Mouse (Mus musculus) layer of hippocampus, adult 2 months (tissue): ENCODE data around the gene Emid1. TPM values are rescaled to one million over a fixed set of nuclear protein-coding genes. Genes with fewer than 3 reads are reported as not detected.
A peak's percentile ranks its signal among the peaks of the same experiment; 100 is the strongest.

Source experiments
- DNase-seq, 2 experiments: peaks; one replicate each; pipeline ENCODE4 v3.0.0; 2022; ENCODE audit warnings: low spot score in 2 of 2
- H3K27ac ChIP-seq: fragments of 200-600 bp; 2 replicates; pipeline ENCODE4 v1.8.1; 2022
- H3K4me3 ChIP-seq: fragments of 200-600 bp; 2 replicates; pipeline ENCODE4 v1.8.1; 2022; ENCODE audit warnings: mild to moderate bottlenecking
- CTCF ChIP-seq: fragments of 200-600 bp; conservative IDR thresholded peaks from 2 replicates; pipeline ENCODE4 v1.8.1; 2022; ENCODE audit warnings: antibody characterized with exemption, mild to moderate bottlenecking, moderate library complexity
- total RNA-seq, 2 experiments: library from RNA; stranded (reverse); gene quantifications; 2 replicates each; pipeline ENCODE4 v1.2.3; 2021

Gene Emid1
- total RNA-seq, 2 experiments from 2014 or later = 4.2 to 4.9 TPM

DNA sequence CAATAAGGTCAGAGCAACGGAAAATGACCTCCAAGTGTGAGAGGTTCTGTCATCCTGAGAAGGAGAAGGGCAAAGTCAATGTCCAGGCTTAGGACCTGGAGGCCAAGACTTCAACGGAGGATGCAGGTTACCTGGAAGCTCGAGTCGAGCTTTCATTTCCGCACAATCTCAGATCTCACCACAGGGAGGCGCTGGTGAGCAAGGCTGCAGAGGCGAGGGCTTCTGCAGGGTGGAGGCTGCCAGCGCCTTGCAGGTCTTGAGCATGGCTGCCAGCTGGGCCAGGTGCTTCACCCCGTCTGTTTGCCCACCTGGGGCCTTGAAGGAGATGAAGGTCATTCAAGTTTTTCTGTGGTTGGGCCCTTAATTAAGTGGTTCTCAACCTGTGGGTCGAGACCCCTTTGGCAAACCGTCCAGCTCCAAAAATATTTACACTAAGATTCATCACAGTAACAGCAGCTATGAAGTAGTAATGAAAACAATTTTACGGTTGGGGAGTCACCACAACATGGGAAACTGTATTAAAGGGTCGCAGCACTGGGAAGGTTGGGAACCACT lies 29.9 kb upstream of the Emid1 start:
- TF ChIP-seq CTCF = peak; percentile 99
- no peak overlapping the region for H3K4me3 ChIP-seq
- DNase-seq = peak; percentile 43 to 90

GRCm38 (mm10) chr11:5179391-5179790 lies 27.3 kb upstream of the Emid1 start:
- no peak for TF ChIP-seq CTCF
- DNase-seq = no peak
- Histone ChIP-seq H3K4me3 (no peak overlapping the region), H3K27ac (no peak overlapping the region)

More for the DNA sequence above, 29.9 kb upstream of the Emid1 start:
- no peak overlapping the region for H3K27ac ChIP-seq

DNA sequence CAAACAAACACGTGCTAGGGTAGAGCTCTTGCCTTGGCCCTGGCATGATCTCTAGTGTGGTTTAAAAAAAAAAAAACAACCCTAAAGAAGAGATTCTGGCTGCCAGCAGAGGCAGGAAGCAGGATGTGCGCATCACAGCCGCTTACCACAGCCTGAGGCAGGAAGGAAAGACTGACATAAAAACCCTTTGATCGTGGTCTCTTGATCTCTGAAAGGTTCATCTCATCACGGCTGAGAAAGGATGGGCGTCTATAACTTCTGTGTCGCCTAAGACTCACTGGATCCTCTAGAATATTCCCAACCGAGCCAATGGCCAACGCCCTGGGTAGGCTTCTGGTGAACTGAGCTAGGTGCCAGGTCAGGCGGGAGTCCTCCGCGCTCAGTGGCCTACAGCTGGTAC lies 25.1 kb upstream of the Emid1 start:
- no peak overlapping the region for H3K27ac ChIP-seq
- no peak for TF ChIP-seq CTCF
- H3K4me3 ChIP-seq = no peak overlapping the region
- no peak for DNase-seq

DNA sequence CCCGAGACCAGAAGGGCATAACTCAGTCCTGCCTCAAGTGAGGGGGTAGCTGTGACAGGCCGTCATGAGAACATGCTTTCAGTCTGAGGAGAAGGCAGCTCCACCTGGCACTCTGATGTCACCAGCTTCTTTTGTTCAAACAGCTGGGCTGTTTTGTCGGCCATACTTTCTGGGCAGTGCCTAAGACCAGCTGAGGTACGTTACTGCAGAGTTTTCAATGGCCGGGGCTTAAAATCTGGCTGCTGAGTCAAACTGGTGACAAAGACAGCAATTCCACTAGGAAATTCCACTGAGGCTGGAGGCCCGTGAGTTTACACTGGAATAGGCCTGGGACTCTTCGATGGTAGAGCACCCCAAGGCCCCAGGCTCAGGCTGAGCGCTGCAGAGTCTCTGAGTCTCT lies 24.6 kb upstream of the Emid1 start:
- DNase-seq = no peak
- no peak for TF ChIP-seq CTCF
- no peak overlapping the region for H3K4me3 ChIP-seq
- H3K27ac ChIP-seq = no peak overlapping the region

DNA sequence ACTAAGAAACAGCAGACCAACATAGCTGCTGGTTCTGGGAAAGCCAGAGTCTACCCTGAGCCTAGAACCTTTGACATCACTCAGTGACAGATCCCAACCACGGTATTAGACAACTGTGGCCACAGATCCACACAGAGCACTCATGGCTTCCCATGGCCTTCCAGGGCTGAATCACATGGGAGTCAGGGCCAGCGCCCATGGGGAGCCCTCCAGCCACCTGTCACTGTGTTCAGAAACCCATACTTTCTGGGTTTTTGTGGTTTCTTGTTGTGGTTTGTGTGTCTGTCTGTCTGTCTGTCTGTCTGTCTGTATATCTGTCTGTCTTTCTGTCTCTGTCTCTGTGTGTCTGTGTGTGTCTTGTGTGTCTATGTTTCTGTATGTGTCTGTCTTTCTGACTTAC lies 23.8 kb upstream of the Emid1 start:
- H3K27ac ChIP-seq = no peak overlapping the region
- TF ChIP-seq CTCF = no peak
- no peak for DNase-seq
- H3K4me3 ChIP-seq = no peak overlapping the region

GRCm38 (mm10) chr11:5175141-5175540 lies 23.1 kb upstream of the Emid1 start:
- no peak overlapping the region for H3K27ac ChIP-seq
- no peak for TF ChIP-seq CTCF
- no peak for DNase-seq

DNA sequence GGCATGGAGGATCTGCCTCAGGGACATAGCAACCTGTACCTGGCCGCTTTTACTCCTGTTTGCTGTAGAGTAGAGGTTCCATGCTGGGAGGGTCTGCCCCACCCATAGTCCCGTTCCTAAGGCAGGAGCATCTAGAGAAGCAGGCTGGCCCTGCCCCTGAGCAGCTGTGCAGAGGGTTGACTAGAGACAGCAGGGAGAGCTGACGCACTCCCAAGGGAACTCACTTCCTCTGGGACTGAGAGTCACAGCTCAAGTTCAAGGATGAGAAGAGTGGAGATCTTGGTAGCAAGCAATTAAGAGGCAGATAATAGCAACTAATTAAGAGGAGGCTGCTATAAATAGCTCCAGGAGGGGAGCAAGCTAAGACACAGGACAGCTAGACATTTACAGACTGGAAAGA lies 20.8 kb upstream of the Emid1 start:
- Histone ChIP-seq H3K27ac (no peak overlapping the region), H3K4me3 (no peak overlapping the region)
- DNase-seq = no peak
- no peak for TF ChIP-seq CTCF

More at GRCm38 (mm10) chr11:5175141-5175540, 23.1 kb upstream of the Emid1 start:
- no peak overlapping the region for H3K4me3 ChIP-seq

GRCm38 (mm10) chr11:5167311-5167710 lies 15.3 kb upstream of the Emid1 start:
- TF ChIP-seq CTCF = no peak
- DNase-seq = peak in 1 of 2 experiments; percentile 47
- no peak overlapping the region for H3K4me3 ChIP-seq
- H3K27ac ChIP-seq = peak overlapping the region; percentile 80

DNA sequence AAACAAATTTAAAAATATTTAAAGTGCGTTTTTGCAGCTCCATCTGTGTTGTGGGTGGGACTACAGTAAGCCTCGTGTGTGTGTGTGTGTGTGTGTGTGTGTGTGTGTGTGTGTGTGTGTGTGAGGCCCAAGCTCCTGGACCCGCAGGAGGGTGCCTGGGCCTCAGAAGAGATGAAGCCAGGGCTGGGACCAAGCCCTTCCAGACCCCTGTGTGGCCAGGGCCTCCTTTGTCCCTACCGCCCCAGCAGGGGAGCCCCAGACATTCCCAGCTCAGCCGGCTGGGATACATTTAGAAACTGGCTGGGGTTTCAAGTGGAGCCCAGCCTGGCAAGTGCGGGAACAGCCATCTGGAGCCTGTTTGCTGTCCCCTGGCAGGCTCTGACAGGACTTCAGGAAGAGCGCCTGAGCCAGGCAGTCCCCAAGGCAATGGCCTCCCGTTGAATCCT lies 13.4 kb upstream of the Emid1 start:
- peak overlapping the region; percentile 80 for H3K27ac ChIP-seq
- TF ChIP-seq CTCF = peak; percentile 30
- peak; percentile 66 to 77 for DNase-seq
- no peak overlapping the region for H3K4me3 ChIP-seq

- no peak overlapping the region for H3K27ac ChIP-seq
These were observed 12.3 kb upstream of the Emid1 start for GRCm38 (mm10) chr11:5164310-5164709.

DNA sequence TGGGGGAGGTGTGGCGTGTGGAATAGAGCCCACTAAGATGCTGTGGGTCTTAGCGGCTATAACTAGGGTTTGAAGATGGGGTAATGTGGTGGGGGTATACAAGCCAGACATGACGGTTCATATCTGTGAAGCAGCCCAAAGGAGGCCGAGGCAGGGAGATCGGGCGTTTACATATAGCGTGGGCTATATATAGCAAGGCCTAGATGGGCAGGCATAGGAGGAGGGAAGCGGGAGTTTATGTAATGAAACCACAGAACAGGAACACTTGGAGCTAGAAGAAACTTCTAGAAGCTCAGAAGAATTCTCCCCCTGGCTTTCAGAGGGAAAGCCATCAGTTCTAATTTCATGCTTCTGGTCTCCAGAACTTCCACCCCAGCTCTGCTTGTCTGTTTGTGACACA lies 11.4 kb upstream of the Emid1 start:
- TF ChIP-seq CTCF = no peak
- no peak for DNase-seq
- H3K27ac ChIP-seq = no peak overlapping the region
- H3K4me3 ChIP-seq = no peak overlapping the region

More at GRCm38 (mm10) chr11:5164310-5164709, 12.3 kb upstream of the Emid1 start:
- no peak for TF ChIP-seq CTCF
- no peak overlapping the region for H3K4me3 ChIP-seq
- DNase-seq = no peak

- H3K27ac ChIP-seq = no peak overlapping the region
- H3K4me3 ChIP-seq = no peak overlapping the region
- peak in 1 of 2 experiments; percentile 58 for DNase-seq
- peak; percentile 78 for TF ChIP-seq CTCF
These were observed 8.8 kb upstream of the Emid1 start for GRCm38 (mm10) chr11:5160722-5161485.

DNA sequence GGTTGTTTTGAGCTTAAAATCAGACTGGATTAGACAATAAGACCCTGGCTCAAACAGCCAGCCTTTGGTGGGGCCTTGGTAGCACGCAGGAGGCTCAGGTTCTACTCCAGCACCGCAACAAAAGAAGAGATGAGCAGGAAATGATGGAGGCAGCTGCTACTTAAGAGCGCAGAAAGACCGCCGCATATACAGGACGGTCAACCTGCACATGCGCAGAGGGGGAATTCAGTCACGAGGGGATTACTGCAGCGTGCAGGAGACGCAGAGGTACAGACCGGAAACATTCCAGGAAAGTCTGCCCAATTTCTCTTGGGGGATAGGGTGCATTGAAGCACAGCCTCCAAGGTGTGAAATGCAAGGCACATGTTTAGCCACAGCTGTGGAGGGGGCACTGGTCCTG lies 6.0 kb upstream of the Emid1 start:
- Histone ChIP-seq H3K27ac (no peak overlapping the region), H3K4me3 (no peak overlapping the region)
- no peak for TF ChIP-seq CTCF
- DNase-seq = no peak
